Mouse (Mus musculus): ENCODE measurements around the gene Apex1.
"Not testable (repeated sequence)": the region's sequence is repeated elsewhere in the genome, so short reads cannot be mapped to it uniquely, and the experiment has no call there.

Gene Apex1

DNA sequence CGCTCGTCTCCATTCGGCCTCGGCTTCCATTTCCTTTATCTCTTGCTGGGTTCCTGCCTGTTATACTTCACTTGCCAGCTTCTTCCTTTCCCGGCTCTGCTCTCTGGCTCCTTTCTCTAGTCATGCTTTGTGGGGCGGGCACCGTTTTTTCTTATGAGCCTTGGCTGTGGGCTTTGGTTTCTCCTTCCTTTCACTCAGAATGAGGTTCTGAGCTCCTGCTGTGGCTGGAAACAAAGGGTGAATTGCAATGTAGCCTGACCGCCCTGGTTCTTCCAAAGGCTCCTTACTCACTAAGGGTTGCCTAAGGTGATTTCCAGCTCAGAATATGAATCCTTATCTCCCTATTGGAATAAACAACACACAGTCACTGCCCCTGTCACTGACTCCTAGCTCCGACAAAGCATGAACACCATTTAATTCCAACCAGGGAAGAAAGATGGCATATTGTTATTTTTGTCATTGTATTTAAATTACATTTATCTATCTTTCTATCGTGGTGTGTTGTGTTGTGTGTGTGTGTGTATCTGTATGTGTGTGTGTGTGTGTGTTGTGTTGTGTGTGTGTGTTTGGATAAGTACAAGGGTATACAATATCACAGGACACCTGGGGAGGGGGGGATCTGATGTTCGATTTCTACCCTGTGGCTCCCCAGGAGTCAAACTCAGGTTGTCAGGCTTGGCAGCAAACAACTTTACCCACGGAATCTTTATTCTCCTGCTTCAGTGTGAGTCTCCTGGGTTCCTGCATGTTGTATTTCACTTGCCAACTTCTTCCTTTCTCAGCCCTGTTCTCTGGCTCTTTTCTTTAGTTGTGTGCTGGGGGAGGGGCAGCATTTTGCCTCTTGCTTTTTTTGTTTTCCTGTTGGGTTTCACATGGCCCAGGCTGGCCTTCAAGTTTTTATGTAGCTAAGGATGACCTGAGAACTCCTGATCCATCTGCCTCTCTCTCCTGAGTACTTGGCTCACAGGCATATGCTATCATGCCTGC, 45.1 kb downstream of the Apex1 start:
- DNase-seq (ENCODE audit: extremely low spot score) = no peak

DNA sequence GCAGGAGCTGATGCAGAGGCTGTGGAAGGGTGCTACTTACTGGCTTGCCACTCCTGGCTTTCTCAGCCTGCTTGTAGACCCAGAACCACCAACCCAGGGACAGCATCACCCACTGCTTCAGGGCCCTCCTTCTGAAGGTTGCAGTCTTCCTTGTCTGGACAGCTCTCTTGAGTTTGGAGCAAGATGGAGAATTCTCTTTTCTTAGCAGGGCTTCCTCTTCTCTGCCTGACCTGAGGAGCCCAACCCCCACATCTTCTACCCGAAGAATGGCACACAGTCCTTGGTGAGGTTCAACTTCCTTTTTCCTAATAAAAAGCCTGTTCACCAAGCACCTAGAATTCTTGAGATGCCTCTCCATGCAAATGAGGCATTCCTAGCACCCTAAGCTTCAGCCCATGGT, 46.1 kb downstream of the Apex1 start:
- no peak for DNase-seq (ENCODE audit: extremely low spot score)

DNA sequence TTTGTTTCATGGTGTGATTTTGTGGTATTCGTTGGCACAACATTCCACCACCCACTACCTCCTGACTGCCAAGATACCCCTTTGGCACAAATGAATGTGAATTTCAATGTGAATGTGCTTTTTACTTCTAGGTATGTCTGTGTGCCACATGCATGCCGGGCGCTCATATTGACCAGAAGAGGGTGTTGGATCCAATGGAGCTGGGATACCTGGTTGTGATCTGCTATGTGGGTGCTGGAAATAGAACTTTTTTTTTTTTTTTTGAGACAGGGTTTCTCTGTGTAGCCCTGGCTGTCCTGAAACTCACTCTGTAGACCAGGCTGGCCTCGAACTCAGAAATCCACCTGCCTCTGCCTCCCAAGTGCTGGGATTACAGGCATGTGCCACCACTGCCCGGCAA, 48.3 kb downstream of the Apex1 start:
- not testable (repeated sequence) for DNase-seq (ENCODE audit: extremely low spot score)

DNA sequence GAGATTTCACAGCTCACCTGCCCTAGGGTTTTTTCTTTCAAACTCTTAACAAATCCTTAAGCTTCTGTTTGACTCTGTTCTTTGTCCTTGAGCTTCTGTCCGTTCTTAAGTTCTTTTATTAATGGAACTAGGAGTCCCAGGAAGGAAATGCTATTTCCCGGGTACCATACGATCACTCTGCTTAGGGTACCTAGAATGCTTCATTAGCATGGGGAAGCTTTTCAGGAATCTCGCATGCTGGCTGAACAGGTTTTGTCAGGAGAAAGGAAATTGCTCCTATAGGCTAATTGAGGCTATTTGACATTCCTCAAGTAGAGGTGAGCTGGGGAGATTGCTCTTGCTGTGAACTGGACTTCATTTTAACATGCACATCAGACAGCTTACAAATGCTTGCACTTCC, 48.9 kb downstream of the Apex1 start:
- DNase-seq (ENCODE audit: extremely low spot score) = no peak

DNA sequence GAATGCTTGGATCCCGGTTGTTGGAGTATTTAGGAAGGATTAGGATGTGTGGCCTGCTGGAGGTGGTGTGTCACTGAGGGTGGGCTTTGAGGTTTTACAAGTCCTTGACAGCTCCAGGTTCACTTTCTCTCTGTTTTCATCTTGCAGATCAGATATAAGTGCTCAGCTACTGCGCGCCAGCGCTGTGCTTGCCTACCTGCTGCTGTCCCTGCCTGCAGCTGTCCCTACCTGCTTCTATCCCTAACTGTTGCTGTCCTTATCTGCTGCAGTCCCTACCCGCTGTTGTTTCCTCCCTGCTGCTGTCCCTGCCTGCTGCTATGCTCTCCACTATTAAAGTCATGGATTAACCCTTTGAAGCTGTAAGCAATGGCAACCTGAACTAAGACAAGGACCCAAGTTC, 50.2 kb downstream of the Apex1 start:
- no peak for DNase-seq (ENCODE audit: extremely low spot score)

DNA sequence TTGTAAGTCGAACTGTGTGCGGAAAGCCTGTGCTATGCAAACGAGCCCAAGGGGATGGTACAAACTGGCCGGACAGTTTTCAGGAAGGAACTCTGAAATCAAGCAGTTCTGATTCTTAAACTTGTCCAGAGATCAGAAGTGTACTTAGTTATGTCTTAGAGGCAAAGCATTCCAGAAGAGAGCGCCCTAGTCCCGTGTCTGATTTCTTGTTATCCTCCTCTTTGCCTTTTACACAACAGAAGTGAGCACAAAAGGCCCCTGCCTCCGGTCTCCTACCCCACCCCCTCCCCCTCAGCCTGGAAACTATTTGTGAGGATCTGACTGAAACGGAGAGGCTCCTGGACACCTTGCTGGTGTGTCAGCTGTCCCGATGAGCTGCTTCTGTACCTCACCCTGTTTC, 51.9 kb downstream of the Apex1 start:
- DNase-seq (ENCODE audit: extremely low spot score) = peak; percentile 44
